Mouse (Mus musculus): Measurements from ENCODE around the gene Pde2a. TPM values are rescaled to one million over a fixed set of nuclear protein-coding genes. Genes with fewer than 3 reads are reported as not detected.

Pde2a gene
- polyA plus RNA-seq, 2 experiments = 10.5 to 12.7 TPM

DNA sequence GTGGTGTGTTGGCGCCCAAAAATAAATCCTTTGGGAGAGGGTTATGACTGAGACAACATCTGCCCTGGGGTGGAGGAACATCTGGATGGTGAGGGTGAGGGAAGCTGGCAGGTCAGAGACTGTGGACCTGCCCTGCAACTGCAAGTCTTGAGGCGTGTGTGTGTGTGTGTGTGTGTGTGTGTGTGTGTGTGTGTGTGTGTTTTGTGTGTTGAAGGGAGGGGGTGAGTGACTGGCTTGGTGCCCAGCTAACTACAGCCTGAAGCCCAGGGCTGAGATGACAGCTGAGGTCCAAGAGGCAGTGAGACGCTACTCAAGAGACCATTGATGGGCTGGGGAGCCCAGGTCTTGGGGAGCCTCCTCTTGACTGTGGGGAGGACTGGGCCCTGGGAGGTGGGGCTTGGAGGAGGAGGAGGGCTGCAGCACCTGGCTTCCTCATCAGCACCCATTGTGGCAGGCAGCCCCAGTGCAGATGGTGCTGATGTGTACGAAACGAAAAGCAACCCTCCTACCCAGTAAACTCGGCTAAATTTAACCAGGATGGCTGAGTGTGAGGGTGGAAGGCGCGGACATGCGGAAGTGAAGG is 61.1 kb downstream of the Pde2a start:
- Histone ChIP-seq H3K9ac (ENCODE audit: low read depth, low read length, severe bottlenecking) (no peak overlapping the region), H3K27ac (replicated peaks; ENCODE audit: low read depth, low read length) (no peak overlapping the region), H3K9me3 (ENCODE audit: control insufficient read depth, low read length) (no peaks in the 10 kb centered on the region), H3K4me1 (ENCODE audit: control insufficient read depth, insufficient read depth, low read length) (0 out of 2 replicates have a peak, but pooled peaks cover 3% of the 10 kb centered on the region), H3K36me3 (ENCODE audit: control insufficient read depth, insufficient read depth, low read length) (no peaks in the 10 kb centered on the region), H3K27me3 (ENCODE audit: control insufficient read depth, insufficient read depth, low read length) (no peaks in the 10 kb centered on the region), H3K4me3 (replicated peaks; ENCODE audit: low read length) (no peak overlapping the region), H3K4me2 (replicated peaks; ENCODE audit: low read depth, low read length, severe bottlenecking) (no peak overlapping the region)
- TF ChIP-seq POLR2A (IDR thresholded peaks at IDR 0.05; ENCODE audit: borderline replicate concordance, extremely low read depth, insufficient read depth, insufficient read length) = no peak
- ATAC-seq (ENCODE audit: low FRiP score, low read depth) = no peak
- WGBS = 57% methylated on average over 9 of the region's 9 CpGs
- DNase-seq (ENCODE audit: low spot score) = no peak

DNA sequence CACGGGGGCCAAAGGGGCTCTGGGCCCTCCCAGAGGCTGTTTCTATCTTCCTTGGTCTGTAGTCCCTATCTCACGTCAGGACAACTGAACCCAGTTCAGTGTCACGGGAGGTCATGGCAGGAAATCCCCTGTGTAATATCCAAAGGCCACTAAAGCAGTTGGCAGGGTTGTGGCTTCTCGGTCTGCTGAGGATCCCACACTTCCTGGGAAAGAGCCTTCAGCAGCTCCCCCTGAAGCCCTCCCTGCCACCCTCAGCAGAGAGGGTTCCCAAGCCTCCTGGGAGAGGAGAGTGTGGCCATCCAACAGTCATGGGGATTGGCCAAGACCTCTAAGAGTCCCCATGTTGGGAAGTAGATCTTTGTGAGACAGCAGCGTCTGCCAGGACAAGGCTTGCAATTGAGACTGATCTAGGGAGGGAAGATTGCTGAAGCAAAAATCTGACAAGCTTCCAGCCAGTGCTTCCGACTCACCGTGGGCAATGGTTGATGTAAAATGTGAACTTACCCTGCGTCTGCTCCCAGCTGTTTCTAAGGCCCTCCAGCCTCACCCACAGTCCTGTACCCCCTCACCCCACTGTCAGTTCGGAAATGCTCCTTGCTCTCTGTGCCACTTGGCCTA is 62.1 kb downstream of the Pde2a start:
- Histone ChIP-seq H3K4me1 (ENCODE audit: control insufficient read depth, insufficient read depth, low read length) (0 out of 2 replicates have a peak, but pooled peaks cover 3% of the 10 kb centered on the region), H3K4me3 (replicated peaks; ENCODE audit: low read length) (no peak overlapping the region), H3K27me3 (ENCODE audit: control insufficient read depth, insufficient read depth, low read length) (no peaks in the 10 kb centered on the region), H3K27ac (replicated peaks; ENCODE audit: low read depth, low read length) (no peak overlapping the region), H3K4me2 (replicated peaks; ENCODE audit: low read depth, low read length, severe bottlenecking) (no peak overlapping the region), H3K36me3 (ENCODE audit: control insufficient read depth, insufficient read depth, low read length) (no peaks in the 10 kb centered on the region), H3K9ac (ENCODE audit: low read depth, low read length, severe bottlenecking) (no peak overlapping the region), H3K9me3 (ENCODE audit: control insufficient read depth, low read length) (no peaks in the 10 kb centered on the region)
- ATAC-seq (ENCODE audit: low FRiP score, low read depth) = no peak
- no peak for DNase-seq (ENCODE audit: low spot score)
- 74% methylated on average over 9 of the region's 9 CpGs for WGBS
- no peak for TF ChIP-seq POLR2A (IDR thresholded peaks at IDR 0.05; ENCODE audit: borderline replicate concordance, extremely low read depth, insufficient read depth, insufficient read length)

GRCm38 (mm10) chr7:101487102-101487501 is 65.6 kb downstream of the Pde2a start:
- no peak overlapping the region for H3K9ac ChIP-seq (ENCODE audit: low read depth, low read length, severe bottlenecking)
- H3K36me3 ChIP-seq (ENCODE audit: control insufficient read depth, insufficient read depth, low read length) = no peaks in the 10 kb centered on the region
- H3K4me1 ChIP-seq (ENCODE audit: control insufficient read depth, insufficient read depth, low read length) = 0 out of 2 replicates have a peak, but pooled peaks cover 3% of the 10 kb centered on the region
- H3K4me3 ChIP-seq (replicated peaks; ENCODE audit: low read length) = no peak overlapping the region
- H3K27me3 ChIP-seq (ENCODE audit: control insufficient read depth, insufficient read depth, low read length) = no peaks in the 10 kb centered on the region
- ATAC-seq (ENCODE audit: low FRiP score, low read depth) = no peak
- H3K9me3 ChIP-seq (ENCODE audit: control insufficient read depth, low read length) = no peaks in the 10 kb centered on the region
- no peak overlapping the region for H3K4me2 ChIP-seq (replicated peaks; ENCODE audit: low read depth, low read length, severe bottlenecking)
- WGBS = 74% methylated on average over 5 of the region's 5 CpGs
- DNase-seq (ENCODE audit: low spot score) = no peak
- H3K27ac ChIP-seq (replicated peaks; ENCODE audit: low read depth, low read length) = no peak overlapping the region
- no peak for TF ChIP-seq POLR2A (IDR thresholded peaks at IDR 0.05; ENCODE audit: borderline replicate concordance, extremely low read depth, insufficient read depth, insufficient read length)

DNA sequence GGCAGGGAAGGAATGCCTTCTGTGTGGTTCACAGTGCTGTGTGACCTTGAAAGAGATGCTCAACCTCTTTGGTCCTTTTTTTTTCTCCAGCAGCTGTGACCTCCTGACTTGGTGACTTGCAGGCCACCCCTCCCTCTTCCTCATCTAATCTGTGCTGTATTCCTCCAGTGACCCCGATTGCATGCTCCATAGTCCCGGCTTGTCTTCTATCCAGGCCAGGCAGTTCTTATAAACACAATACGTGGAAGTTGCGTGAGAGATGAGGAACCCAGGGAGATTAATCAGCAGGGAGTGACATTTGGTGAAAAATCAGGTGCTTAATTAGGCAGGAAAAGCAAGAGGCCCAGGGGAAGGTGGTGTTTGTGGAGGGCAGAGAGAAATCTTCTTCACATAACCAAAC is 69.5 kb downstream of the Pde2a start:
- ATAC-seq (ENCODE audit: low FRiP score, low read depth) = no peak
- WGBS = 60% methylated on average over 4 of the region's 4 CpGs
- no peak overlapping the region for H3K27ac ChIP-seq (replicated peaks; ENCODE audit: low read depth, low read length)

GRCm38 (mm10) chr7:101498385-101498784 is 76.9 kb downstream of the Pde2a start:
- H3K4me2 ChIP-seq (replicated peaks; ENCODE audit: low read depth, low read length, severe bottlenecking) = no peak overlapping the region
- ATAC-seq (ENCODE audit: low FRiP score, low read depth) = no peak
- 72% methylated on average over 3 of the region's 3 CpGs for whole genome bisulfite sequencing

More for the DNA sequence above, 69.5 kb downstream of the Pde2a start:
- H3K4me3 ChIP-seq (replicated peaks; ENCODE audit: low read length) = no peak overlapping the region
- no peaks in the 10 kb centered on the region for H3K4me1 ChIP-seq (ENCODE audit: control insufficient read depth, insufficient read depth, low read length)
- H3K9ac ChIP-seq (ENCODE audit: low read depth, low read length, severe bottlenecking) = no peak overlapping the region
- H3K27me3 ChIP-seq (ENCODE audit: control insufficient read depth, insufficient read depth, low read length) = no peaks in the 10 kb centered on the region
- H3K4me2 ChIP-seq (replicated peaks; ENCODE audit: low read depth, low read length, severe bottlenecking) = no peak overlapping the region
- no peaks in the 10 kb centered on the region for H3K9me3 ChIP-seq (ENCODE audit: control insufficient read depth, low read length)
- DNase-seq (ENCODE audit: low spot score) = no peak
- no peaks in the 10 kb centered on the region for H3K36me3 ChIP-seq (ENCODE audit: control insufficient read depth, insufficient read depth, low read length)
- no peak for TF ChIP-seq POLR2A (IDR thresholded peaks at IDR 0.05; ENCODE audit: borderline replicate concordance, extremely low read depth, insufficient read depth, insufficient read length)

More at GRCm38 (mm10) chr7:101498385-101498784, 76.9 kb downstream of the Pde2a start:
- no peaks in the 10 kb centered on the region for H3K9me3 ChIP-seq (ENCODE audit: control insufficient read depth, low read length)
- DNase-seq (ENCODE audit: low spot score) = no peak
- no peak overlapping the region for H3K27ac ChIP-seq (replicated peaks; ENCODE audit: low read depth, low read length)
- no peak overlapping the region for H3K4me3 ChIP-seq (replicated peaks; ENCODE audit: low read length)
- H3K4me1 ChIP-seq (ENCODE audit: control insufficient read depth, insufficient read depth, low read length) = no peaks in the 10 kb centered on the region
- H3K9ac ChIP-seq (ENCODE audit: low read depth, low read length, severe bottlenecking) = no peak overlapping the region
- H3K27me3 ChIP-seq (ENCODE audit: control insufficient read depth, insufficient read depth, low read length) = 0 out of 2 replicates have a peak, but pooled peaks cover under 1% of the 10 kb centered on the region
- TF ChIP-seq POLR2A (IDR thresholded peaks at IDR 0.05; ENCODE audit: borderline replicate concordance, extremely low read depth, insufficient read depth, insufficient read length) = no peak
- no peaks in the 10 kb centered on the region for H3K36me3 ChIP-seq (ENCODE audit: control insufficient read depth, insufficient read depth, low read length)
